Mouse (Mus musculus): ENCODE data around the gene Rad51b. TPM values are rescaled to one million over a fixed set of nuclear protein-coding genes. Genes with fewer than 3 reads are reported as not detected.

The Rad51b gene
- total RNA-seq, 2 experiments from 2014 or later, result 3.4 to 4.3 TPM

DNA sequence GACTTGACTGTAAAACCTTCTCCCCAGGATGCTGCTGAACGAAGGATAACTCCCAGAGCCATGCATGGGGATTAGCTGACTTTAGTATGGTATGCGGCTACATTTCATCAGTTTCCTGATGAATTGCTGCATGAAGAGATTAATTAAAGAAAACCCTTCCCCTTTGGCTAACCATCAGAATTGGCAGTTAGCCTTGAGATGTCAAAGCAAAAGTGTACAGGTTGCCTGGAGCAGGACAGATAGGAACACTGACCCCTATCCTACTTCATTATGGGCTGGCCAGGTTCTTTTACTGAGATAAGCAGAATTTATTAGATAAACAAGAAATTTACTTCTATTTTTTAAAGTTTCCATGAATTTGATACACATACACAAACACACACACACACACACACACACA is 85.3 kb downstream of the Rad51b start:
- DNase-seq, result no peak

DNA sequence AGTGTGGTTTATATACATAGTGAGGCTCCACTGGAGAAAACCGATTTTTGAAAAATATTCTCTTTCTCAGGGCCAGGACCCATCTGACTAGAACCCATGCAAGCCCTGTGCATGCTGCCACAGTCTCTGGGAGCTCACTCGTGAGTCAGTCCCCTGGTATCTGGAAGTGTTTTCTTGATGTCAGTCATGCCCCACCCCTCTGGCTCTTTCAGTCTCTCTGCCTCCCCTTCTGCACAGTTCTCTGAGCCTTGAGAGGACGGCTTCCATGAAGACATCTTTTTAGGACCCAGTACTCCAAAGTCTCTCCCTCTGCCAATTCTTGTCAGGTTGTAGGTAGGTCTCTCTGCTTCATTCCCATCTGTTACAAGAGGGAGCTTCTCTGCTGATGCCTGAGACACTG is 86.5 kb downstream of the Rad51b start:
- DNase-seq, result no peak

DNA sequence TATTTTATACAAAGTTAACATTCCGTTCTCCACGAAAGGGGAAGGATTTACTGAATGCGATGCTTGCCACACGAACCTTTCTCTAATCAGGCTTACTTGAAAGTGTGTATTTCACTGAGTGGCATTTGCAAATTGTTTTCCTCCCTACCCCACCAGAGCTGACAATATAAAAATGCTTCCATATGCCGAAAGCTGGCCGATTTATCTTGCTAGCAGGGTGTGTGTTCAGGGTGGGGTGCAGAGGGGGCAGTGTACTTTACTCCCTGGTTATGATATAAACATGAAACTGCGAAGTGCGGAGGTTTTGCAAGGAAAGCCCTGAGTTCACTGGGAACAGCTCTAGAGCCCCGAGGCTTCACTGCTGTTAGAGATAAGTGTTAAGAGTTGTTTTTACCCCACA is 87.7 kb downstream of the Rad51b start:
- no peak for DNase-seq

DNA sequence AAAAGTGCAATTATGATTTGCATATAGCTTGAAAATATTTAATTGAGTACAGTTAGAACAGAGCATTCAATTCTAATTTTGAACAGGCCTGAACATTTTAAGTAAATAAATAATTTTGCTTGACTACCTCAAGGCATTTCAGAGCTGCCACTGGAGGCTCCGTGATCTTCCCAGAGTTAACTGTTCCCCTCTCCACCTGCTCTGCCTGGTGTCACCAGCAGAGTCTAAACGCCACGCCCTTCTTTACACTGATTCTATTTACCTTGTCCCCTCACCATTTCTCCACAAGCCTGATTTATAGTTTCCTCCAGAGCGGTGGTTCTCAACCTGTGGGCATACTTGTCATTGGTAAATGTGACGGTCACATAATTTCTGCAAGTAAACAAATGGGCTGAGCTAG is 88.1 kb downstream of the Rad51b start:
- no peak for DNase-seq

DNA sequence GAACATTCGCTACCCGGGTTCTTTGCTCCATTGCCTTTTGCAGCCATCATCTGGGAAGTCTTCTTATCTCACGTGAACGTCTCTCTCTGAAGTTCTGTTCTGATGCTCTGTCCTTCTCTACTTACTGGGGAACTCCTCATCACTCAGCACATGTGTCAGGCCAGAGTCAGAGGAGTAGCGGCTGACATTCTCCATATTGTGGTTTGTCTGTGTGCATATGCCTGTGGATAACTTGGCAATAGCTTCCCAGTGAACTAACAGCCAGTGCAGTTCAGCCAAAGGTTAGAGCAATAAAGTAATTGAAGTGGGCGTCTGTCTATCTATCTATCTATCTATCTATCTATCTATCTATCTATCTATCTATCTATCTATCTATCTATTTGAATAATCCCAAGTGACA is 90.8 kb downstream of the Rad51b start:
- no peak for DNase-seq

DNA sequence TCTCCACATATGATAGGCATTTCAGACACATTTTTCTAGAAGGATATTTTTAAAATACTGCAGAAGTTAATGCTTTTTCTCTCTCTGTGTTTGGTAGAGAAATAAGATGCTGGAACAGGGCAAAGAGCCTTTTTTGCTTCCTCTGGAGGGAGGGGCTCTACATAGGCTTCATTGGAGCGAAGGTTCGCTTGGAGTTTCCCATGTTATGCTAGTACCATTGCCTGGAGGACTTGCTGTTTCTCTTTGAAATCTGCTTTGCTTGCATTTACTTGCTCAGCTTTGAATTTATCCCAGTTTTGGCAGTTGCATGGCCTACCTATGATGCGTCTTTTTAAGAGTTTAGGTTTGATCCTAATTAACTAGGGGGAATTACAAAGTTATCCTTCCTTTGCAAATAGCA is 92.2 kb downstream of the Rad51b start:
- DNase-seq, result no peak

DNA sequence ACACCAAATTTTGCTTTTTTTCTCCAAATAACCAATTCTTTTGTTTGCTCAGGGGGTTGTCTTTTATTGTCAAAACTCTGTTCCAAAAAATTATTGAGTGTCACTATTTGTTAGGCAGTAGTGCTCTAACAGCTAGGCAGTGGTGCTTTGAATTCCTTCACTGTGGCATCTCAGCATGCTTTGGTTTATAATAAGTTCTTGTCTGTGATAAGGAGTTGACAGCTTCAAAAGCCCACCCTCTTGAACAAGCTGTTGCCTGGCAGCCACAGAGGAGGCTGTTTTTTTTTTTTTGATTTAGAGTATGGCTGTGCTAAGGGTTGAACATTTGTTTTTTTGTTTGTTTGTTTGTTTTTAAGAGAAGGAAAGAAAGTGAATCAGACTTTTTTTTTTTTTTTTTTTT is 92.9 kb downstream of the Rad51b start:
- peak; percentile 15 for DNase-seq

DNA sequence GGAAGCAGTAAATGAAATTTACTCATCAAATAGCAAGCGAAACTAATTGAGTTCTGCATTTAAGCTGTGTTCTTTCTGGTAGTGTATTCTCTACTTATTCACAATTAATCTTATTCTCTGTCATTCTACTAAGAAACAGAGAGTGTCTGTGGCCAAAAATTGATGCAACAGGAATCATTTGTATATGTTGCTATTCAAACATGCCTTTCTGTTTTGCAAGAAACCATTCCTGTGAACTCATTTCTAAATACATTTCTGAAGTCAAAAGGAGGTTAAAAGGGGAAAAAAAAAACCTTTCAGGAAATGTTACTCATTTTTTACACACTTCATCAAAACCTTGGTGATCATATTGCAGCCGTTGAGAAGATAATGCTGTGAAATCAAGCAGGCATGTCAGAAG is 96.6 kb downstream of the Rad51b start:
- DNase-seq, result no peak

DNA sequence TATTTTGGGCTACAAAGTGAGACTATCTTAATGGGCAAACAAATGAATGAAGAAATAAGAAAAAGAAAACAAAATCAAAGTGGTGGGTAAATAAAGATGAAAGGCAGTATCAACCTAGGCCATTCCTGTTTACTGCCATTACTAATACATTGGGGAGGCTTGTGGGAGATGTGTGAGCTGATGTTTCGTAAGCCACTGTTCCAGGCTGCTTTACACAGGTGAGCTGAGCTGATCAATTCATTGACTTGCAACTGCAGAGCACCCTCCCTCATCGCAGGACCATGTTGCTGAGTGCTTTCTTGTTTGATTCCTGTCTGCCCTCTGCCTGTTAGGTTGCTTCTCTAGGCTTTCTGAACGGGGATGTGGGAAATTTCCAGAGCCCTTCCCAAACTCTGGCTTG is 106.9 kb downstream of the Rad51b start:
- no peak for DNase-seq

DNA sequence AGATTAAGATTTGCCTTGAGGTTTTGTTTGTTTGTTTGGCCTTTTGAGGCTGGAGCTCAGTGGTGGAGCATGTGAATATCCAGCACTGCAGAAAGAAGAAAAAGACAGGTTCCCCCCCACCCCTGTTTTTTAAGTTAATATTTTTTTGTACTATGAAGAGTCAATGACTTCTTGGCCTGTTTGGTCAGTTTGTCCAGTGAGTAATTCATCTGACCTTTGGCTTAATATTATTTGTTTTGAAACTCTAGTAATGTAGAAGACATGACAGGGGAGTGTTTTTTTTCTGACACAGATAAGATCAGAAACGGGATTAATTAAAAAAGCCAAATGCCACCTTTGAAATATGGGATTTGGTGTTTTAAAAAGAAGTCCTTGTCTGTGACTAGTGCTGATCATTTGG is 107.4 kb downstream of the Rad51b start:
- DNase-seq, result no peak

DNA sequence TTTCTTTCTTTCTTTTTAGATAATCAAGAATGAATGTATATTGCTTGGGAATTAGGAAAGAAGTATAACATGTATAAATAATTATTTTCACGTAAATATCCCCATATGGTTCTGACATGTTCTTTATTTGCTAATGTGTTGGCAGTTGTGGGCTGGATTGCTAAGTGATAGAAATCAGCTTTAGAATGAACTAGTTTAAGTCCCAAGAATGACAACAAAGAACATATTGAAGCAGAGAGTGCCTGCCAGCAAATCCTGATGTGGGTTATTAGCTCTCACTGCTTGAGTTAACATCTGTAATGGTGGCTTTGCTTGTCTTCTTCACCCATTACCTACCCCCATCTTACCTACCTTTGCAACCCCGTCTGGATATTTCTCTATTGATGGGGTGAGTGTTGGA is 111.6 kb downstream of the Rad51b start:
- no peak for DNase-seq

DNA sequence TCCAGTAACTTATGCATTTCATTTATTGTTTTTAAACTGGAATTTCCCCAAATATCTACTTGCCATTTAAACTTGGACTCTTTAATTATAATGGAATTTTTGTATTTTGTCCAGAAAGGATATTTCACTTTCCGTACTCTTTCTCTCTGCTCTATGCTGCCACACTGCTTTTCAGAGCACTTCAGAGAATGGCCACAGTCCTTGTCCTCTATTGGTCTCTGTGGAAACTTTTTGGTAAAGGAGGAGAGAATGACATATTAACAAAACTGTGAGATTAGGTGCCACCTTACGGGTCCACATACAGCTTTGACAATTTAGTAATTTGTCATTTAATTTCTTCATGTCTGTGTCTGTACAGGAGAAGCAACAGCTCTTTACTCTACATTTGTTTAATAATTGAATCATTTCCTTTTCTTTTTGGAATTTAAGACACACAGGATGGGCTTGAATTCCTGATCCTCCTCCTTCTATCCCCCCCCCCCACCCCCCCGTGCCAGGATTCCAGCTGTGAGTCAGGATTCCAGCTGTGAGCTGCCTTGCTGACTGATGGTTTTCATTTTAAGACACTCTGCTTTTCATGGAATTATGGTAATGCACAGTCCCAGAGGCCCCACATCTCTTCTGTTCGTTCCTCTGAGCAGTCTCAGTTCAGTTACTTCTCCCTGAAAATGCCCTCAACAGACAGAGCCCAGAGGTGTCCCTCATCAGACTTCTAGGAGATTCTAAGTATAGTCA is 112.2 kb downstream of the Rad51b start:
- no peak for DNase-seq

DNA sequence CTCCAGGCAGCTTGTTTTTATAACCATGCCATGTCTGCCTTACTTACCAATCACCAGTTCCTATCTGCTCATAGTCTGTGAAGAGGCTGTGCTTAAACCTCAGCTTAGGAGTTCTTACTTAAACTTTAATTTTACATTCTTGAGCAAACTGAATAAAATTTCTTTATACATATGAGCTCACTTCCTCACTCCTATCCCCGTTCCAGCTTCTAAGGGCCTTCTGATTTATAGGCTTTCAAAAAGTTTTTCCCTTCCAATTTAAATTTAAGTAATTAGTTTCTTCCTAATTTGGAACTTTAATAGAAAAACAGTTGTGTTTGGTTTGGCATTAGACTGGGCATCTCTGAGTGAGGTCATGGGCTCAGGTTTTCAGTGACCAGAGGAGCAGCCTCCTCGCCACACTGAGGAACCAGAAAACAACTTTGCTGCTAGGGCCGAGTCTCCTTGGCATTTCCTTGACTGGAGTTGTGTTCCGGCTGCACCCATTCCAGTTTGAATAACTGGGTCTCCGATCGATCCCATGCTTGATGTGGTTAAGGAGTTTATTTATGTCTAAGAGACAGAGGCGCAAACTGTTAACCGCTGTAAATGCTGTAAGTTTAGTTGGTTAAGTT is 115.9 kb downstream of the Rad51b start:
- DNase-seq, result no peak

DNA sequence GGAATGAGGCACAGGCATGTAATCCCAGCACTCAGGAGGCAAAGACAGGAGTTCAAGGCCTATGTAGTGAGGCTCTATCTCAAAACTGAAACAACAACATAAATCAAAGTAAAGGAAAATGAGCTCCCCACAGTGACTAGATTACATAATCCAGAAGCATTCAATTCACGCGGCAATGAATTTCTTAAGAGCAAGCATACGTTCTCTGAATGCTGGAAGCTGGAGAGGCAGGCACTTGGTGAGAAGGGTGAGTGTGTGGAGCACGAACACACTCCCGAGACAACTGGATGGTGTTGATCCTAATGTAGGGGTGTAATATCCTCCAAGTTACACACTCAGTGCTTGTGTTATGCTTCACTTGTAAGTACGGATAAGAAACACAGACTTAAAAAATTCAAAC is 120.3 kb downstream of the Rad51b start:
- DNase-seq, result no peak

DNA sequence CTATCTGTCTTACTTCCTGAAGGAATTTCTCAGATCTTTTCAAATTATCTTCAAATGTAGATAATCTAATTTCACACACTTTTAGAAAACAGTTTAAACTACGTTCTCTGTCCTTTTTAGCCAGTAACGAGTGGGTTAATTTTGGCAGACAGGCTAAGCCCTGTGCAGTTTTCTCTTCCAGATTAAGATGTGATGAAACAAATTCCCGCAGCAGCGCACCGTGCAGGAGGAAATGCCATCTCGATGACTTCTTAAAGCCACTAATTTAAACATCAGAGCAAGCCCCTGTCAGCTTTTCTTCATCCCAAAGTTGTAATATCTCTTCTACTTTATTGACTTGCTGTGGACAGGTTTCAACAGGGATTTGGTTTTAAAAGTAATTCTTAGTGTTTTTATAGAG is 123.5 kb downstream of the Rad51b start:
- DNase-seq, result no peak

DNA sequence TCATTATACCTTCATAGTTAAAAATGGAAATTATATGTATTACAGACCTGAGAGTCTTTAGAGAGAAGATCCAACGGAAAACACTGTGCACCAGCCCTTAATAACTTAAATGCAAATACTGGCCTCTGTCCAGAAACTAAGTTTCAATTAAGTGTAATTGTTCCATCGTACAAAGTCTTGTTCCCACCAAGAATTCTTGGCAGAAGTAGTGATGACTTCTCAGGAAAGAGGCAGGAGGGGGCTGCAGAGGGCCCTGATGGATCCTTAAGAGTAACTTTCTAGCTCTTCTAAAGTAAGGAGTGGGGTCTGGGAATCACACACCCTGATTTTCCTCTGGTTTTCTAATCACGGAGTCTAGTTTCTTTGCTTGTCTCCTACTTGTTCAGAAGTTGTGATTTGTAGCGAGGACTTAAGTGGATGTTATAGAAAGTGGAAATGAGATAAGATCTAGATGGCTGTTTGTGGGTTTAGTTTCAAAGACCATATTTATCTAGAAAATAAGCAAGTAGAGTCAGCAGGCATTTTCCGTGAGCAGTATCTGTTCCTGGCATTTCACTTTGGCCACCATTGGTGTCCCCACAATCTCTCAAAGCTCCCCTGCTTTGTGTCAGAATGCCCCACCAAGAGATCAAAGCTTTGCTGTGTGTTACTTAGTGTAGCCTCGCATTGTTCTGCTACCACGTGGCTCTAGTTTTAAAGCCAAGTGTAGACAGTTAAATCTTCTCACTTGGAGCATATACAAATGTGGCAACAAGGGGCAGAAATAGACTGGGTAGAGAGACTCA is 132.6 kb downstream of the Rad51b start:
- no peak for DNase-seq

DNA sequence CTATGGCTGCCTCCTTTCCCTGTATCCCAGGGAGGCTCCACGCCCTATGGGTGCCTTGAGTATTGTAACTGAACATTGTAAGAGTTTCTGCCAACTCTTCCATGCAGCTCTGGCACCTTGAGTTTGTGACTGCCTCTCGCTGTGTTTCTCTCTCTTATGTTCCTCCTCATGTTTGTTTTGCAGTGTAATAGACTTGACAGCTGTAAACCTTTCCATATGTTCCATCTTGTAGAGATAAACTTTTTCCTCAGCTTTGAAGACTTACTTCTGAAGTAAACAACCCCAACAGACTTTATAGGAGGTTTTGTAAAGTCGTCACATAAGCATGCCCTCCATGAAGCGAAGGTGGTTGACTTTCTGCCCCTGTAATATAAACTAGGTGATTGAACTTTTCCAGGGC is 134.1 kb downstream of the Rad51b start:
- no peak for DNase-seq

DNA sequence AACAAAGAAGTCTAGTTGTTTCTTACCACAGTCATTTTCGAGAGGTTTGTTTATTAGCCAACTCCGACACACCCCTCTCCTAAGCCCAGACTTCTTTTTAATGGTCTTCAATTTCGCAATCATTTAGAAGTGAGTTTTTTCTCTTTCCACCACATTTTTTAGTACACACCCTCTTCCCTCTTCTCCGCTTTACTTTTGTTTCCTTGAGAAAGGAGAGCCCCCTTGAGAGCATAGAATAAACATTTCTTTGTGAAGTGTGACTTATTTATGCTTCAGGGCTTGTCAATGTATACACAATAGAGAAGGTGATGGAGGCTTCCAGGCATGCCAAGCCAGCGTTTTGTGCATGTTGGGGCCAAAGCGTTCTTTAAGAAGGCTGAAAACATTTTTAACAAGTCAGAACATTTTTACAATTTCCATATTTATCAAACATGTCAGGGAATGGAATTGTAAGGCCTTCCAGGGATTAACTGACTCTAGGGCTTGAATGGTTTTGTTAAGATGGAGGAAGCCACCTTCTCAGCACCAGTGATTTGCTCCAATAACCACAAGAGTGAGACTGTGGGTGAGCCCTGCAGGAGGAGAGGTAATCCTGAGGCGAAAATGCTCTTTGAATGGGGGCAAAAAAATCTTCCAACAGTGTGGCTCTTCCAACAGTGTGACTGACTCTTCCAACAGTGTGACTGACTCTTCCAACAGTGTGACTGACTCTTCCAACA is 136.8 kb downstream of the Rad51b start:
- DNase-seq, result no peak

DNA sequence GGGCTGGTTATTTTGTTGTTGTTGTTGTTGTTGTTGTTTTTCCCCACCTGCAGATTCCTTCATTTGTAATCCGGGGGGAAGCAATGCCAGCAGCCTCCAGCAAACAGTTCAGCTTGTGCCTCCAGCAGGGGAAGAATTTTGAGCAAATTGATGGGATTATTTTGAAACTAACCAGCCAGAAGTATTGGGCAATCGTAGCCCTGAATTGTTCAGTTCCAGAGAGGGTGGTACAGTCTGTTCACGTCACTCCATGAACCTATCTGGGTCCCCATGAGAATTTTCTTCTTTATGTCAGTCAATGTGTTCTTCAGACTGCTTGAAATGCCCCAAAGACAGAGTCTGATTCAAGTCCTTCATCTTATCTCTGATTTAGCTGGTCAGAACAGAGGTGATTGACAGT is 138.4 kb downstream of the Rad51b start:
- no peak for DNase-seq

DNA sequence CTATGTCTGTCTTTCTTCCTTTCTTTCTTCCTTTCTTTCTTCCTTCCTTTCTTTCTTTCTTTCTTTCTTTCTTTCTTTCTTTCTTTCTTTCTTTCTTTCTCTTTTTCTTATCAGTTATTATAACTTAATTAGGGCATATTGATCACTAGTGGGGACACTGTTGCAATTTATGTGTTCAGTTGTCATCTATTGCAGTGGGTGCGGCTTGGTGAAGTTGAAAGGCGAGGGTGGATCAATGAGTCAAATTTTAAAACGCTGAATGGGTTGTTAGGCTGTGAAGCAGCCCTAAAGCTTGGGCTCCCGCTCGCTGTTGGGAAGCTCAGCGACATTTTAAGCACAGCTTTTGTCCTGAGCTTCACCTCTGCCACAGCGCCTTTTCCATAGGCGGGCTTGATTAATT is 139.0 kb downstream of the Rad51b start:
- no peak for DNase-seq

DNA sequence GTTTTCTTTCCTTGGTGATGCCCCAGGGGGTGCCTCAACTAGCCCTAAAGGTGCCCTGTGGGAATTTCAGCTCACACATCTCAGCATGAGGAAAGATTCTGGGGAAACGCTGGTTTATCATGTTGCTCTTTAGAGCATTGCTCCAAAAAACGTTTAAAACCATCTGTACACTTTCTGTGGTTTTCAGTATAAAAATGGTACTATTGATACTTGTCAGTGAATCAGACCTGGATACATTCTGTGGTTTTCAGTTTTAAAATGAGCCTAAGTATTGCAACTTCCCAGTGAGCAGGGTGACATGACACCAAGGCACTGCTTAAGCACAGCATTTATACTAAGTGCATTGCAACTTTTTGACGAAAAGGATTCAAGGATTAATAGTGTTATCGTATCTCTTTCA is 139.8 kb downstream of the Rad51b start:
- DNase-seq, result no peak

DNA sequence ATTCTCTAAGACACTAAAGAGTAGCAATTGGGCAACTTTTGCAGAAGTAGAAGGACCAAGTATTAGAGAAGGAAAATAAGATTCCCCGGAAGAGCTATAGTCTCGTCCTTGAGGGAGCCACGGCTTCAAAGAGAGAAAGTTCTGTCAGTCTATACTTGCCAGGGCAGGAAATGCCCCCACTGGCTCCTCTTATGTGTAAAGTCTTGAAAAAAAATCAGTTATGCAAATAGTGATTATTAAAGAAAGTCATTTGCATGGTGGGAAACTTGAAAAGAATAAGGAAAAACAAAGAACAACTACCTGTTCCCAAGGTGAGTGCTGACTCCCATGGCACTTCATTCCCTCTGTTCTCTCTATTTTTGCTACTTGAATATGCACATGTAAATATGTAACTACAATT is 140.5 kb downstream of the Rad51b start:
- DNase-seq, result no peak

DNA sequence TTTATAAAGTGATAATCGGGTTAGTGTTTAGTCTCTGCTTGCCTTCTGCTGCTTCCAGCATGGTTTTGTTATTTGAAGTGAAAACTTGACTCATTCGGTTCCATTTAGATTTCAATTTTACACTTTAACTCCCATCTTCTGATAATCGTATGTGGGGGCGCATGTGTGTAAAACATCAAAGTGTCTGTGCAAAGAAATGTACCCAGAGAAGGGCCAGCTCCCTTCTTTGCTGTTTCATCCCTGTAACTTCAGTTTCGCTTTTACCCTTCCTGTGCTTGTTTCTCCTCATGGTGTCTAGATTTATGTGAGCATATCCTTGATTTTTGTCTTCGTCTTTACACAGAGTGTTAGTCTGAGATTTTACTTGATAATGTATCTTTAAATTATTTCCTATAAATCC is 142.9 kb downstream of the Rad51b start:
- no peak for DNase-seq
